Mouse (Mus musculus) liver, embryonic 14.5 days (tissue): Measurements from ENCODE around the gene Ralgapa1. TPM values are rescaled to one million over a fixed set of nuclear protein-coding genes. Genes with fewer than 3 reads are reported as not detected.

ENCODE experiments used
- ATAC-seq: fragments of 200-750 bp; cut with Nextera tagmentation; 2 replicates; pipeline ENCODE4 v1.8.0; 2017; ENCODE audit warnings: moderate number of reproducible peaks, mild to moderate bottlenecking, moderate library complexity; ENCODE audit not compliant: insufficient read depth
- DNase-seq, 3 experiments: peaks; one replicate each; pipeline ENCODE4 v3.0.0-alpha.2; 2012 to 2013; ENCODE audit warnings: low read depth in 3 of 3, low spot score in 3 of 3
- H3K27ac ChIP-seq: fragments of 300-500 bp; sonication (generic); 2 replicates; pipeline ENCODE4 v1.5.1; 2014; ENCODE audit warnings: moderate library complexity, mild to moderate bottlenecking, control low read depth, inconsistent platforms
- H3K27me3 ChIP-seq: fragments of 300-500 bp; sonication (generic); 2 replicates; pipeline ENCODE4 v1.6.1; 2014; ENCODE audit warnings: mild to moderate bottlenecking, low read length, moderate library complexity; ENCODE audit not compliant: control insufficient read depth, insufficient read depth
- H3K36me3 ChIP-seq: fragments of 300-500 bp; sonication (generic); replicated peaks from 2 replicates; pipeline ENCODE4 v1.6.1; 2014; ENCODE audit warnings: low read depth; ENCODE audit not compliant: control insufficient read depth, insufficient read depth
- H3K4me1 ChIP-seq, 2 experiments: fragments of 200-500 bp in 1 of 2; fragments of 300-500 bp in 1 of 2; sonication (generic) in 1 of 2; replicated peaks; 2 replicates each; pipeline ENCODE4 v1.6.1; 2012 to 2014; ENCODE audit warnings: antibody characterized with exemption in 1 of 2, inconsistent platforms in 1 of 2, low read length in 1 of 2; ENCODE audit not compliant: control insufficient read depth in 2 of 2, insufficient read depth in 2 of 2
- H3K4me2 ChIP-seq: fragments of 300-500 bp; sonication (generic); 2 replicates; pipeline ENCODE4 v1.6.1; 2014; ENCODE audit warnings: low read depth, mild to moderate bottlenecking, control low read depth, moderate library complexity
- H3K4me3 ChIP-seq, 2 experiments: fragments of 200-500 bp in 1 of 2; fragments of 300-500 bp in 1 of 2; sonication (generic) in 1 of 2; 2 replicates each; pipeline ENCODE4 v1.5.1; 2012 to 2014; ENCODE audit warnings: low read depth in 2 of 2, low read length in 2 of 2, mild to moderate bottlenecking in 2 of 2, control low read depth in 1 of 2, inconsistent platforms in 1 of 2, moderate library complexity in 1 of 2; ENCODE audit not compliant: insufficient read depth in 1 of 2
- H3K9ac ChIP-seq: fragments of 300-500 bp; sonication (generic); replicated peaks from 2 replicates; pipeline ENCODE4 v1.6.1; 2014; ENCODE audit warnings: mild to moderate bottlenecking, control low read depth, moderate library complexity
- H3K9me3 ChIP-seq: fragments of 300-500 bp; sonication (generic); 2 replicates; pipeline ENCODE4 v1.6.1; 2016; ENCODE audit warnings: low read length, mixed read lengths; ENCODE audit not compliant: control insufficient read depth
- CTCF ChIP-seq: IDR thresholded peaks from 2 replicates; pipeline ENCODE4 v1.5.1; 2016; ENCODE audit warnings: antibody characterized with exemption, low read depth, control low read depth
- EP300 ChIP-seq: IDR thresholded peaks from 2 replicates; pipeline ENCODE4 v1.6.1; 2016; ENCODE audit warnings: antibody characterized with exemption, low read depth
- WGBS: fragments of 180-500 bp; shearing (Covaris S2); extraction: QIAGEN DNeasy Blood & Tissue Kit; methylation state at CpG from one replicate; pipeline ENCODE4 v1.1.7; 2014; ENCODE audit not compliant: insufficient replicate concordance; 5-methylcytosine and 5-hydroxymethylcytosine counted together
- polyA plus RNA-seq, 2 experiments: library from polyadenylated mRNA; depleted of rRNA in 1 of 2; stranded (reverse) in 1 of 2; unstranded in 1 of 2; fragments of >200 nt; fragmentation: Nextera tagmentation in 1 of 2; extraction: Ambion mirVana in 1 of 2; gene quantifications; 2 replicates each; pipeline versions ENCODE4 v1.2.1 to v1.2.3; 2012 to 2014

The Ralgapa1 gene
- polyA plus RNA-seq, 2 experiments, result 4.3 to 8.8 TPM

DNA sequence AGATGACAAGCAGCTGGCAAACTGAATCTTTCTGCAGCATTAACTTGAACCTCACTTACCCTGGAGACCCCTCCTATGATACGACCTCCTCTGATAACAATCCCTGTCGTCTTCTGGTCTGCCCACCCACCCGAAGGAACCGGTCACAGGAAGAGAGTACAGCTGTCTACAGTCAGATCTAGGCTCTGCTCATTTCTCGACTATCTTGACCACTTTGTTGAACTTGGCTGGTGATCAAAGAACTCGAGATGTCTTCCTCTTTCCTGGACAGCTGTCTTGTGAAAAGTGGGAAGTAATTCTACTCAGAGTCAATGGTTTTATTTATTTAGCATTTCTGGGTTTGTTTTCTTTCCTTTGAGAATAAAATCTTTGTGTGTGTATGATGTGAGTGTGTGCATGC is 251.3 kb downstream of the Ralgapa1 start:
- DNase-seq (no peak), ATAC-seq (no peak)
- 15% methylated on average over 6 of the region's 6 CpGs for WGBS

GRCm38 (mm10) chr12:55568466-55568865 is 252.5 kb downstream of the Ralgapa1 start:
- H3K36me3 ChIP-seq, result no peaks in the 10 kb centered on the region
- no peak overlapping the region for H3K27ac ChIP-seq
- H3K4me3 ChIP-seq, result no peak overlapping the region
- H3K9ac ChIP-seq, result no peak overlapping the region
- ATAC-seq (no peak), DNase-seq (no peak)
- no peaks in the 10 kb centered on the region for H3K27me3 ChIP-seq
- H3K4me2 ChIP-seq, result no peak overlapping the region
- 64% methylated on average over 3 of the region's 3 CpGs for WGBS
- H3K4me1 ChIP-seq, result no peaks in the 10 kb centered on the region
- no peaks in the 10 kb centered on the region for H3K9me3 ChIP-seq
- TF ChIP-seq EP300 (no peak), CTCF (no peak)

More for the DNA sequence above, 251.3 kb downstream of the Ralgapa1 start:
- Histone ChIP-seq H3K27me3 (no peaks in the 10 kb centered on the region), H3K4me3 (no peak overlapping the region), H3K36me3 (no peaks in the 10 kb centered on the region), H3K9me3 (no peaks in the 10 kb centered on the region), H3K27ac (no peak overlapping the region), H3K4me2 (no peak overlapping the region), H3K4me1 (no peaks in the 10 kb centered on the region), H3K9ac (no peak overlapping the region)
- TF ChIP-seq EP300, result no peak
- no peak for TF ChIP-seq CTCF

DNA sequence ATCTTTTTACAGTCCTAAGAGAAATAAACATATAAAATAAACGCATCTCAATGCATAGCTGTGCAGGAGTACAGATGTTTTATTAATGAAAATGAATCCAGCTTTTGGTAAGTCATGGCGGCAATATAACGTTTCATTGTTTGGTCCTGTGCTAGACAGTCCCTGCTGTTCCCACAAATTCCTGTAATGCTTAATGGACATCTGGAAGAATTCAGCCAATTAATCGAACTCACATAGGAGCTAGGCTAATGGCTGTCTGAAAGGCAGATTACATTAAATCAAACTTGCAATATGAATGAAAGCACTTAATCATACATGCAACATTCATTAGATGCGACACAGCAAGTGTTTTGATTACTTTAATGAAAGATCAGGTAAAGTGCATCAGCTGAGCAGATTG is 254.1 kb downstream of the Ralgapa1 start:
- TF ChIP-seq CTCF (no peak), EP300 (no peak)
- no peaks in the 10 kb centered on the region for H3K27me3 ChIP-seq
- no peak overlapping the region for H3K9ac ChIP-seq
- 69% methylated on average over 5 of the region's 5 CpGs for WGBS
- no peaks in the 10 kb centered on the region for H3K36me3 ChIP-seq
- H3K4me3 ChIP-seq, result no peak overlapping the region
- ATAC-seq, result no peak
- DNase-seq, result no peak
- no peaks in the 10 kb centered on the region for H3K9me3 ChIP-seq
- no peak overlapping the region for H3K4me2 ChIP-seq
- H3K4me1 ChIP-seq, result no peaks in the 10 kb centered on the region
- no peak overlapping the region for H3K27ac ChIP-seq

DNA sequence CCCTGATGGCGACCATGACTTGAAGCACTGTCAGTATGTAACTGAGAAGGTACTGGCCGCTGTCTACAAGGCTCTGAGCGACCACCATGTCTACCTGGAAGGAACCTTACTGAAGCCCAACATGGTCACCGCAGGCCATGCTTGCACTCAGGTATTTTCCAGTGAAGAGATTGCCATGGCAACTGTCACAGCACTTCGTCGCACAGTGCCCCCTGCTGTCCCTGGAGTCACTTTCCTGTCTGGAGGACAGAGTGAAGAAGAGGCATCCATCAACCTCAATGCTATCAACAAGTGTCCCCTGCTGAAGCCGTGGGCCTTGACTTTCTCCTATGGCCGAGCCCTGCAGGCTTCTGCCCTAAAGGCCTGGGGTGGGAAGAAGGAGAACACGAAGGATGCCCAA is 255.1 kb downstream of the Ralgapa1 start:
- Histone ChIP-seq H3K9me3 (no peaks in the 10 kb centered on the region), H3K4me3 (no peak overlapping the region), H3K27me3 (no peaks in the 10 kb centered on the region), H3K36me3 (no peaks in the 10 kb centered on the region), H3K27ac (no peak overlapping the region), H3K9ac (no peak overlapping the region), H3K4me1 (no peaks in the 10 kb centered on the region), H3K4me2 (no peak overlapping the region)
- no peak for DNase-seq
- no peak for ATAC-seq
- 62% methylated on average over 9 of the region's 9 CpGs for WGBS
- 0 out of 2 replicates have a peak, but pooled peaks have one; percentile 15 for TF ChIP-seq CTCF
- TF ChIP-seq EP300, result no peak

DNA sequence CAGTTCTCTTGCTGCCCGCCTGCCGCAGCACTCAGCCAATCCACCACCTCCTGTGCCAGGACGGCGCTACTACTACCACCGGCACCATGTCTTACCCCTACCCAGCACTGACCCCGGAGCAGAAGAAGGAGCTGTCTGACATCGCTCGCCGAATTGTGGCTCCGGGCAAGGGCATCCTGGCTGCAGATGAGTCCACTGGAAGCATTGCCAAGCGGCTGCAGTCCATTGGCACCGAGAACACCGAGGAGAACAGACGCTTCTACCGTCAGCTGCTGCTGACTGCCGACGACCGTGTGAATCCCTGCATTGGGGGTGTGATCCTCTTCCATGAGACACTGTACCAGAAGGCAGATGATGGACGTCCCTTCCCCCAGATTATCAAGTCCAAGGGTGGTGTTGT is 255.8 kb downstream of the Ralgapa1 start, which contains the start of gene Aldoart2:
Gene Aldoart2, plus strand, starts transcription at position 34 of the 400 bp plus-strand sequence.
- Histone ChIP-seq H3K27me3 (no peaks in the 10 kb centered on the region), H3K9ac (no peak within 1 kb of the TSS), H3K27ac (no peak within 1 kb of the TSS), H3K4me3 (no peak within 1 kb of the TSS), H3K4me1 (no peaks in the 10 kb centered on the region), H3K4me2 (no peak within 1 kb of the TSS), H3K9me3 (no peaks in the 10 kb centered on the region), H3K36me3 (no peaks in the 10 kb centered on the region)
- TF ChIP-seq EP300, result no peak
- no peak for TF ChIP-seq CTCF
- DNase-seq, result no peak
- 83% methylated on average over 19 of the region's 19 CpGs for WGBS
- no peak for ATAC-seq
